In genomic region chr15:86320803-86321510, GRCm38 (mm10) we compare ENCODE assay signal across 14 mouse cellular contexts.
A peak's percentile ranks its signal among the peaks of the same experiment; 100 is the strongest.
DNase-seq lines count a peak whose midpoint lies in the region; ATAC-seq and TF ChIP-seq lines count a peak whose summit lies in the region.
"Had no signal": no experiment of that assay in that cellular context is flagged by ENCODE, and none has a peak within 500 bp of the region (broad histone marks: within the 10 kb centered on the region; RNA-seq: fewer than 3 reads in every experiment).

No protein-coding gene starts in this region.

- H3K27ac ChIP-seq in kidney, embryonic 16.5 days (ENCODE audit: low read length) = no peak overlapping the region
- H3K27ac ChIP-seq in midbrain, embryonic 13.5 days = peak overlapping the region; percentile 80
- H3K27ac ChIP-seq: forebrain, embryonic 13.5 days had no signal

- no peaks in the 10 kb centered on the region for H3K9me3 ChIP-seq in kidney, embryonic 16.5 days (ENCODE audit: low read length)
- H3K9me3 ChIP-seq in midbrain, embryonic 13.5 days = no peaks in the 10 kb centered on the region
- H3K9me3 ChIP-seq: forebrain, embryonic 13.5 days had no signal

- H3K4me3 ChIP-seq in kidney, embryonic 16.5 days (ENCODE audit: low read length) = no peak overlapping the region
- no peak overlapping the region for H3K4me3 ChIP-seq in midbrain, embryonic 13.5 days (replicated peaks)
- H3K4me3 ChIP-seq: forebrain, embryonic 13.5 days had no signal

- TF ChIP-seq CTCF in brain, embryonic 14.5 days (IDR thresholded peaks at IDR 0.05; ENCODE audit: borderline replicate concordance, extremely low read depth, insufficient read depth, insufficient read length) = no peak

- no peak overlapping the region for H3K4me2 ChIP-seq in kidney, embryonic 16.5 days (replicated peaks; ENCODE audit: low read depth, low read length)
- no peak overlapping the region; the same call in 1 of the 2 replicates for H3K4me2 ChIP-seq in midbrain, embryonic 13.5 days (replicated peaks)
- H3K4me2 ChIP-seq: forebrain, embryonic 13.5 days; lung, embryonic 14.5 days had no signal

- H3K9ac ChIP-seq in kidney, embryonic 16.5 days (replicated peaks; ENCODE audit: low read length) = no peak overlapping the region
- peak overlapping the region; percentile 29 for H3K9ac ChIP-seq in midbrain, embryonic 13.5 days (replicated peaks)
- H3K9ac ChIP-seq: forebrain, embryonic 13.5 days; lung, embryonic 14.5 days had no signal

- 0 out of 2 replicates have a peak, but pooled peaks have one; percentile 27 for ATAC-seq in kidney, embryonic 16.5 days (ENCODE audit: low FRiP score, low TSS enrichment)
- peak; percentile 48; the same call in 1 of the 2 replicates for ATAC-seq in midbrain, embryonic 13.5 days
- ATAC-seq: forebrain, embryonic 13.5 days; intestine, postnatal 0 days had no signal

- peaks cover 8% of the 10 kb centered on the region for H3K4me1 ChIP-seq in kidney, embryonic 16.5 days (ENCODE audit: insufficient read depth, low read length)
- peaks cover 20% of the 10 kb centered on the region for H3K4me1 ChIP-seq in midbrain, embryonic 13.5 days (replicated peaks)

- WGBS in kidney, embryonic 16.5 days = 45% methylated on average over 19 of the region's 19 CpGs
- WGBS in midbrain, embryonic 13.5 days = 56% methylated on average over 19 of the region's 19 CpGs

- no peaks in the 10 kb centered on the region for H3K27me3 ChIP-seq in kidney, embryonic 16.5 days (ENCODE audit: insufficient read depth, low read length)
- H3K27me3 ChIP-seq in midbrain, embryonic 13.5 days = no peaks in the 10 kb centered on the region
- H3K27me3 ChIP-seq: forebrain, embryonic 13.5 days had no signal

- H3K36me3 ChIP-seq in kidney, embryonic 16.5 days (ENCODE audit: insufficient read depth, low read length) = peaks cover 4% of the 10 kb centered on the region; the same call in 1 of the 2 replicates
- peaks cover 7% of the 10 kb centered on the region for H3K36me3 ChIP-seq in midbrain, embryonic 13.5 days

- TF ChIP-seq POLR2A in brain, embryonic 14.5 days (IDR thresholded peaks at IDR 0.05; ENCODE audit: borderline replicate concordance, extremely low read depth, insufficient read depth, insufficient read length, poor library complexity, severe bottlenecking) = no peak

- no peak for DNase-seq in kidney, adult 11 months
- peak; percentile 85 for DNase-seq in Muller cell, postnatal 12 days (ENCODE audit: inconsistent ontology term)
- DNase-seq in brain, embryonic 14.5 days (ENCODE audit: low read depth) = peak; percentile 47
- DNase-seq in frontal cortex, postnatal 14 days (ENCODE audit: low spot score in 2 of 2) = no peak
- DNase-seq in embryo, embryonic 9.5 days (ENCODE audit: extremely low spot score) = no peak
- no peak for DNase-seq in thymus, postnatal 25 days
- DNase-seq: cerebellum, postnatal 25 days; heart, postnatal 4 days; lung, embryonic 14.5 days; lung, postnatal 4 days had no signal

Comparison
In these comparisons a context has a peak if more than half of its experiments do, and no peak if none do; other contexts are left out.
1. DNase-seq: peak in Muller cell, postnatal 12 days (single experiment) and brain, embryonic 14.5 days (single experiment); none in kidney, adult 11 months (single experiment), frontal cortex, postnatal 14 days (0 of 2), embryo, embryonic 9.5 days (single experiment) and thymus, postnatal 25 days (single experiment).